Comparison of ENCODE assay signal across 23 mouse cellular contexts in the genomic region with DNA sequence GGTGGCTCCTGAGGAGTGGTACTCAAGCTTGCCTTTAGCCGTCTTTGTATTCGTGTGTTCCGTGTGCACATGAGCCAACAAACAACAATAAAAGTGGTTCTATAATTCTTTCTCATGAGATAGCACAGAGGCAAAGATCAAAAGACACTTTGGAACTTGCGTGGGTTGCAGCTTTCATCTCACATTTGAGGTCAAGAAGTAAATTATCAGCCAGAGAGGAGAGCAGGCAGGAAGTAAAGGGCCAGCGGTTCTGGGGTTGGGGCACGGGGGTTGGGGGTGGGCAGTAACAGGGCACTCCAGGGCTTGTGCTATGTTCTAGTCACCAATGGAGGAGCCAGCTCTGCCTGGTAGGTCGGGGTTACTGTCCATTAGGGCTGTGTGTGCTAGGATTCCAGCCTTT. TPM values are rescaled to one million over a fixed set of nuclear protein-coding genes. Genes with fewer than 3 reads are reported as not detected.
A peak's percentile ranks its signal among the peaks of the same experiment; 100 is the strongest.
DNase-seq lines count a peak whose midpoint lies in the region; ATAC-seq lines count a peak whose summit lies in the region.
"Had no signal": no experiment of that assay in that cellular context is flagged by ENCODE, and none has a peak within 500 bp of the region (broad histone marks: within the 10 kb centered on the region; RNA-seq: fewer than 3 reads in every experiment).

No protein-coding gene starts in this region.

- ATAC-seq in midbrain, embryonic 11.5 days (ENCODE audit: low FRiP score), result no peak
- no peak for ATAC-seq in midbrain, embryonic 16.5 days
- ATAC-seq in intestine, embryonic 16.5 days, result peak; percentile 70
- peak; percentile 74; the same call in 1 of the 2 replicates for ATAC-seq in kidney, embryonic 16.5 days (ENCODE audit: low FRiP score, low TSS enrichment)
- no peak for ATAC-seq in hindbrain, embryonic 11.5 days (ENCODE audit: low FRiP score)

- H3K27ac ChIP-seq in midbrain, embryonic 11.5 days (ENCODE audit: low read depth, low read length), result no peak overlapping the region
- no peak overlapping the region for H3K27ac ChIP-seq in midbrain, embryonic 16.5 days (ENCODE audit: low read length)
- peak overlapping the region; percentile 47; the same call in 1 of the 2 replicates for H3K27ac ChIP-seq in intestine, embryonic 16.5 days (ENCODE audit: low read length)
- H3K27ac ChIP-seq in kidney, embryonic 16.5 days (ENCODE audit: low read length), result peak overlapping the region; percentile 23; the same call in 1 of the 2 replicates
- H3K27ac ChIP-seq in hindbrain, embryonic 11.5 days (ENCODE audit: low read depth, low read length), result no peak overlapping the region
- H3K27ac ChIP-seq: heart, embryonic 15.5 days; hindbrain, embryonic 12.5 days; layer of hippocampus, adult 2 months; left cerebral cortex, adult 2 months; limb, embryonic 12.5 days; liver, embryonic 15.5 days; midbrain, embryonic 12.5 days had no signal

- 78% methylated on average over 7 of the region's 7 CpGs for WGBS in midbrain, embryonic 11.5 days
- WGBS in midbrain, embryonic 16.5 days, result 70% methylated on average over 7 of the region's 7 CpGs
- WGBS in intestine, embryonic 16.5 days, result 42% methylated on average over 7 of the region's 7 CpGs
- 12% methylated on average over 7 of the region's 7 CpGs for WGBS in kidney, embryonic 16.5 days
- WGBS in hindbrain, embryonic 11.5 days, result 80% methylated on average over 7 of the region's 7 CpGs

- H3K4me2 ChIP-seq in midbrain, embryonic 11.5 days, result no peak overlapping the region
- no peak overlapping the region for H3K4me2 ChIP-seq in midbrain, embryonic 16.5 days (ENCODE audit: low read length)
- no peak overlapping the region for H3K4me2 ChIP-seq in intestine, embryonic 16.5 days (ENCODE audit: low read depth, low read length)
- H3K4me2 ChIP-seq in kidney, embryonic 16.5 days (replicated peaks; ENCODE audit: low read depth, low read length), result no peak overlapping the region
- H3K4me2 ChIP-seq in hindbrain, embryonic 11.5 days (replicated peaks; ENCODE audit: low read depth, low read length), result no peak overlapping the region
- H3K4me2 ChIP-seq: heart, embryonic 15.5 days; hindbrain, embryonic 12.5 days; limb, embryonic 12.5 days; liver, embryonic 15.5 days; midbrain, embryonic 12.5 days had no signal

- peak; percentile 14 for DNase-seq in midbrain, embryonic 11.5 days (ENCODE audit: low spot score, missing footprints)
- DNase-seq in neural tube, embryonic 10.5 days (ENCODE audit: extremely low spot score, low spot score), result no peak
- DNase-seq in left cerebral cortex, adult 18-20 months (ENCODE audit: low spot score in 2 of 2), result no peak
- no peak for DNase-seq in cerebellum, adult 11-12 months
- no peak for DNase-seq in hindbrain, embryonic 11.5 days (ENCODE audit: low spot score)
- DNase-seq: gastrocnemius, postnatal 36 days; lung, postnatal 14 days had no signal

- H3K4me1 ChIP-seq in midbrain, embryonic 11.5 days (ENCODE audit: control insufficient read depth, insufficient read depth, low read length), result no peaks in the 10 kb centered on the region
- H3K4me1 ChIP-seq in midbrain, embryonic 16.5 days (ENCODE audit: control insufficient read depth, insufficient read depth, low read length), result no peaks in the 10 kb centered on the region
- peaks cover 2% of the 10 kb centered on the region for H3K4me1 ChIP-seq in intestine, embryonic 16.5 days (ENCODE audit: control insufficient read depth, insufficient read depth, low read length)
- peaks cover 15% of the 10 kb centered on the region for H3K4me1 ChIP-seq in kidney, embryonic 16.5 days (ENCODE audit: insufficient read depth, low read length)
- H3K4me1 ChIP-seq in hindbrain, embryonic 11.5 days (replicated peaks; ENCODE audit: control insufficient read depth, insufficient read depth, low read length), result no peaks in the 10 kb centered on the region
- H3K4me1 ChIP-seq: hindbrain, embryonic 12.5 days; midbrain, embryonic 12.5 days had no signal

- H3K9me3 ChIP-seq in midbrain, embryonic 11.5 days (ENCODE audit: control insufficient read depth, low read length), result no peaks in the 10 kb centered on the region; the same call in 1 of the 2 replicates
- no peaks in the 10 kb centered on the region for H3K9me3 ChIP-seq in midbrain, embryonic 16.5 days (replicated peaks; ENCODE audit: control insufficient read depth, low read length, poor library complexity, severe bottlenecking)
- no peaks in the 10 kb centered on the region for H3K9me3 ChIP-seq in intestine, embryonic 16.5 days (ENCODE audit: control insufficient read depth, low read length)
- H3K9me3 ChIP-seq in kidney, embryonic 16.5 days (ENCODE audit: low read length), result no peaks in the 10 kb centered on the region
- no peaks in the 10 kb centered on the region for H3K9me3 ChIP-seq in hindbrain, embryonic 11.5 days (ENCODE audit: control insufficient read depth, low read length)
- H3K9me3 ChIP-seq: heart, embryonic 15.5 days; hindbrain, embryonic 12.5 days; limb, embryonic 12.5 days; liver, embryonic 15.5 days; midbrain, embryonic 12.5 days had no signal

- H3K4me3 ChIP-seq in midbrain, embryonic 11.5 days (ENCODE audit: low read depth, low read length), result no peak overlapping the region
- no peak overlapping the region for H3K4me3 ChIP-seq in midbrain, embryonic 16.5 days (ENCODE audit: low read depth, low read length)
- no peak overlapping the region for H3K4me3 ChIP-seq in intestine, embryonic 16.5 days (ENCODE audit: low read length)
- H3K4me3 ChIP-seq in kidney, embryonic 16.5 days (ENCODE audit: low read length), result no peak overlapping the region
- no peak overlapping the region for H3K4me3 ChIP-seq in hindbrain, embryonic 11.5 days (ENCODE audit: low read depth, low read length)
- H3K4me3 ChIP-seq: heart, embryonic 15.5 days; hindbrain, embryonic 12.5 days; layer of hippocampus, adult 2 months; left cerebral cortex, adult 2 months; limb, embryonic 12.5 days; liver, embryonic 15.5 days; midbrain, embryonic 12.5 days; myocyte had no signal

- H3K36me3 ChIP-seq in midbrain, embryonic 11.5 days (ENCODE audit: control insufficient read depth, insufficient read depth, low read length), result no peaks in the 10 kb centered on the region
- no peaks in the 10 kb centered on the region for H3K36me3 ChIP-seq in midbrain, embryonic 16.5 days (ENCODE audit: control insufficient read depth, insufficient read depth, low read length)
- H3K36me3 ChIP-seq in intestine, embryonic 16.5 days (ENCODE audit: control insufficient read depth, insufficient read depth, low read length), result no peaks in the 10 kb centered on the region
- H3K36me3 ChIP-seq in kidney, embryonic 16.5 days (ENCODE audit: insufficient read depth, low read length), result no peaks in the 10 kb centered on the region
- no peaks in the 10 kb centered on the region for H3K36me3 ChIP-seq in hindbrain, embryonic 11.5 days (ENCODE audit: control insufficient read depth, insufficient read depth, low read length)
- H3K36me3 ChIP-seq: heart, embryonic 15.5 days; hindbrain, embryonic 12.5 days; limb, embryonic 12.5 days; liver, embryonic 15.5 days; midbrain, embryonic 12.5 days had no signal

- no peaks in the 10 kb centered on the region for H3K27me3 ChIP-seq in midbrain, embryonic 11.5 days (ENCODE audit: control insufficient read depth, insufficient read depth, low read length)
- H3K27me3 ChIP-seq in midbrain, embryonic 16.5 days (ENCODE audit: control insufficient read depth, insufficient read depth, low read depth, low read length), result no peaks in the 10 kb centered on the region
- no peaks in the 10 kb centered on the region for H3K27me3 ChIP-seq in intestine, embryonic 16.5 days (replicated peaks; ENCODE audit: control insufficient read depth, insufficient read depth, low read length)
- no peaks in the 10 kb centered on the region for H3K27me3 ChIP-seq in kidney, embryonic 16.5 days (ENCODE audit: insufficient read depth, low read length)
- no peaks in the 10 kb centered on the region for H3K27me3 ChIP-seq in hindbrain, embryonic 11.5 days (ENCODE audit: control insufficient read depth, insufficient read depth, low read length)
- H3K27me3 ChIP-seq: heart, embryonic 15.5 days; hindbrain, embryonic 12.5 days; limb, embryonic 12.5 days; midbrain, embryonic 12.5 days had no signal

- H3K9ac ChIP-seq in midbrain, embryonic 11.5 days (ENCODE audit: low read length), result no peak overlapping the region
- no peak overlapping the region for H3K9ac ChIP-seq in midbrain, embryonic 16.5 days (ENCODE audit: low read depth, low read length)
- no peak overlapping the region for H3K9ac ChIP-seq in intestine, embryonic 16.5 days (ENCODE audit: low read depth, low read length)
- H3K9ac ChIP-seq in kidney, embryonic 16.5 days (replicated peaks; ENCODE audit: low read length), result no peak overlapping the region
- no peak overlapping the region for H3K9ac ChIP-seq in hindbrain, embryonic 11.5 days (ENCODE audit: low read depth, low read length)
- H3K9ac ChIP-seq: heart, embryonic 15.5 days; hindbrain, embryonic 12.5 days; limb, embryonic 12.5 days; liver, embryonic 15.5 days; midbrain, embryonic 12.5 days had no signal

RNA-seq across cellular contexts. Expression of a gene that starts 17.8 kb away (rescaled TPM):
- polyA plus RNA-seq in midbrain, embryonic 11.5 days (2014; fragmentation: Nextera tagmentation; extraction: Ambion mirVana), result not detected in 2 replicates
- polyA plus RNA-seq in midbrain, embryonic 16.5 days (2015; fragmentation: Nextera tagmentation; extraction: Ambion mirVana), result not detected in 2 replicates
- not detected in 2 replicates for polyA plus RNA-seq in intestine, embryonic 16.5 days (2015; fragmentation: Nextera tagmentation; extraction: Ambion mirVana)
- polyA plus RNA-seq in kidney, embryonic 16.5 days (2015; fragmentation: Nextera tagmentation; extraction: Ambion mirVana), result not detected in 2 replicates
- total RNA-seq in left cerebral cortex, adult 18-20 months (2021), result not detected
- polyA plus RNA-seq in hindbrain, embryonic 11.5 days (2014; fragmentation: Nextera tagmentation; extraction: Ambion mirVana), result not detected in 2 replicates
- total RNA-seq: common myeloid progenitor, adult 5-6 weeks; gastrocnemius, postnatal 36 days; layer of hippocampus, adult 2 months; left cerebral cortex, adult 2 months had no signal
- polyA plus RNA-seq: embryonic facial prominence, embryonic 14.5 days; forebrain, embryonic 11.5 days; heart, embryonic 15.5 days; hindbrain, embryonic 12.5 days; limb, embryonic 12.5 days; midbrain, embryonic 12.5 days had no signal

RNA-seq across cellular contexts. Expression of a gene that starts 19.7 kb away (rescaled TPM):
- polyA plus RNA-seq in midbrain, embryonic 11.5 days (2014; fragmentation: Nextera tagmentation; extraction: Ambion mirVana), result not detected in 2 replicates
- not detected in 2 replicates for polyA plus RNA-seq in midbrain, embryonic 16.5 days (2015; fragmentation: Nextera tagmentation; extraction: Ambion mirVana)
- polyA plus RNA-seq in intestine, embryonic 16.5 days (2015; fragmentation: Nextera tagmentation; extraction: Ambion mirVana), result 7.0 and 10.4 TPM in 2 replicates
- 0.41 TPM in 1 of 2 replicates, not detected in the other for polyA plus RNA-seq in kidney, embryonic 16.5 days (2015; fragmentation: Nextera tagmentation; extraction: Ambion mirVana)
- total RNA-seq in left cerebral cortex, adult 18-20 months (2021), result not detected
- not detected in 2 replicates for polyA plus RNA-seq in hindbrain, embryonic 11.5 days (2014; fragmentation: Nextera tagmentation; extraction: Ambion mirVana)
- total RNA-seq: common myeloid progenitor, adult 5-6 weeks; gastrocnemius, postnatal 36 days; layer of hippocampus, adult 2 months; left cerebral cortex, adult 2 months had no signal
- polyA plus RNA-seq: C2C12; forebrain, embryonic 11.5 days; heart, embryonic 15.5 days; hindbrain, embryonic 12.5 days; limb, embryonic 12.5 days; midbrain, embryonic 12.5 days had no signal

RNA-seq across cellular contexts. Expression of a gene that starts 37.3 kb away (rescaled TPM):
- not detected in 2 replicates for polyA plus RNA-seq in midbrain, embryonic 11.5 days (2014; fragmentation: Nextera tagmentation; extraction: Ambion mirVana)
- polyA plus RNA-seq in midbrain, embryonic 16.5 days (2015; fragmentation: Nextera tagmentation; extraction: Ambion mirVana), result not detected in 2 replicates
- polyA plus RNA-seq in intestine, embryonic 16.5 days (2015; fragmentation: Nextera tagmentation; extraction: Ambion mirVana), result 0.93 and 2.6 TPM in 2 replicates
- 0.10 and 0.21 TPM in 2 replicates for polyA plus RNA-seq in kidney, embryonic 16.5 days (2015; fragmentation: Nextera tagmentation; extraction: Ambion mirVana)
- not detected for total RNA-seq in left cerebral cortex, adult 18-20 months (2021)
- not detected in 2 replicates for polyA plus RNA-seq in hindbrain, embryonic 11.5 days (2014; fragmentation: Nextera tagmentation; extraction: Ambion mirVana)
- total RNA-seq: common myeloid progenitor, adult 5-6 weeks; gastrocnemius, postnatal 36 days; layer of hippocampus, adult 2 months; left cerebral cortex, adult 2 months had no signal
- polyA plus RNA-seq: C2C12; forebrain, embryonic 11.5 days; heart, embryonic 15.5 days; hindbrain, embryonic 12.5 days; limb, embryonic 12.5 days; midbrain, embryonic 12.5 days; myocyte; urinary bladder, adult 2 months had no signal

RNA-seq across cellular contexts. Expression of a gene that starts 45.3 kb away (rescaled TPM):
- polyA plus RNA-seq in midbrain, embryonic 11.5 days (2014; fragmentation: Nextera tagmentation; extraction: Ambion mirVana), result 0.08 TPM in 1 of 2 replicates, not detected in the other
- not detected in 2 replicates for polyA plus RNA-seq in midbrain, embryonic 16.5 days (2015; fragmentation: Nextera tagmentation; extraction: Ambion mirVana)
- polyA plus RNA-seq in intestine, embryonic 16.5 days (2015; fragmentation: Nextera tagmentation; extraction: Ambion mirVana), result not detected in 2 replicates
- polyA plus RNA-seq in kidney, embryonic 16.5 days (2015; fragmentation: Nextera tagmentation; extraction: Ambion mirVana), result 0.10 and 0.20 TPM in 2 replicates
- not detected for total RNA-seq in left cerebral cortex, adult 18-20 months (2021)
- 0.20 TPM in 1 of 2 replicates, not detected in the other for polyA plus RNA-seq in hindbrain, embryonic 11.5 days (2014; fragmentation: Nextera tagmentation; extraction: Ambion mirVana)
- total RNA-seq: common myeloid progenitor, adult 5-6 weeks; gastrocnemius, postnatal 36 days; layer of hippocampus, adult 2 months; left cerebral cortex, adult 2 months had no signal
- polyA plus RNA-seq: embryonic facial prominence, embryonic 14.5 days; forebrain, embryonic 11.5 days; heart, embryonic 15.5 days; hindbrain, embryonic 12.5 days; limb, embryonic 12.5 days; midbrain, embryonic 12.5 days; myocyte had no signal

RNA-seq across cellular contexts. Expression of a gene that starts 59.4 kb away (rescaled TPM):
- 0.12 TPM in 1 of 2 replicates, not detected in the other for polyA plus RNA-seq in midbrain, embryonic 11.5 days (2014; fragmentation: Nextera tagmentation; extraction: Ambion mirVana)
- polyA plus RNA-seq in midbrain, embryonic 16.5 days (2015; fragmentation: Nextera tagmentation; extraction: Ambion mirVana), result 0.83 and 1.1 TPM in 2 replicates
- polyA plus RNA-seq in intestine, embryonic 16.5 days (2015; fragmentation: Nextera tagmentation; extraction: Ambion mirVana), result not detected in 2 replicates
- 0.09 TPM in 1 of 2 replicates, not detected in the other for polyA plus RNA-seq in kidney, embryonic 16.5 days (2015; fragmentation: Nextera tagmentation; extraction: Ambion mirVana)
- total RNA-seq in left cerebral cortex, adult 18-20 months (2021), result under 1 TPM; 0.19 to 0.21 TPM
- 0.23 and 0.25 TPM in 2 replicates for polyA plus RNA-seq in hindbrain, embryonic 11.5 days (2014; fragmentation: Nextera tagmentation; extraction: Ambion mirVana)
- total RNA-seq: common myeloid progenitor, adult 5-6 weeks had no signal
- polyA plus RNA-seq: C2C12; forebrain, embryonic 11.5 days; heart, embryonic 15.5 days; urinary bladder, adult 2 months had no signal

Comparison
In these comparisons a context has a peak if more than half of its experiments do, and no peak if none do; other contexts are left out.
1. ATAC-seq: peak in intestine, embryonic 16.5 days (single experiment) and kidney, embryonic 16.5 days (single experiment); none in midbrain, embryonic 11.5 days (single experiment), midbrain, embryonic 16.5 days (single experiment) and hindbrain, embryonic 11.5 days (single experiment).
2. H3K27ac ChIP-seq: peak in intestine, embryonic 16.5 days (single experiment) and kidney, embryonic 16.5 days (single experiment); none in midbrain, embryonic 11.5 days (single experiment), midbrain, embryonic 16.5 days (single experiment) and hindbrain, embryonic 11.5 days (single experiment).